8 mouse cellular contexts compared by ENCODE assay signal in the genomic region with DNA sequence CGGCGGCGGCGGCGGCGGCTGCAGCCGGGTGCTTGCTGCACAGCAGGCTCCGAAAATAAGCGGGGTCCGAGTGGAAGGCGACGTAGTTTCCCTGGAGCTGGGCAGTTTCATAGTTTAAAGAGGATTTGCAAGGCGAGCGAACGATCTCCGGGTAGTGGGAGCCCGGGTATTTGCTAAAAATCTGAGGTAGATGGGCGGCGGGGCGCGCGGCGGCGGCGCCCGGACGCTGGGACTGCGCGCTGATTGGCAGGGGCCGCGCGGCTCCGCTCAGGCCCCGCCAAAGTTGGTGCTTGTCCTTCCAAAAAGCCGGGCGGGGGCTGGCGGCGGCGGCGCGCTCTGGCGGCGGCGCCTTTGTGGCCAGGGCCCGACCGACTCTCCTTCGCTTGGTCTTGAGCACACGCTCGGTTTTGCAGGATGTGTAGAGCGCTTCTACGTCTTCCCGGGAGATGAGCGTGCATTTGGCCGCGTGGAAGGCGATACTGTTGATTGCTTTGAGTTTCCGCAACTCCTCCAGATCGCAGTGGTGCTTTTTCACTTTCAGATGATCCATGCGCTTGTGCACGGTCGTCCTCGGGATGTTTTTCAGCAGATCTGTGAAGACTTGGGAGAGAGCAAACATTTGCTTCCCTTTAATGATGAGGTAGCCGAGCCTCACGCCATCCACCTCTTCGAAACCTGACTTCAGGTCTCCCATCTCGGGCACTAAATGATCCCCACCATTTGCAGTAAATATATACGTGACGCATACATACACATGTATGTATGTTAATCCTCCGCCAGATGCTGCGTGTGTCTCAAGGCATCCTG. TPM values are rescaled to one million over a fixed set of nuclear protein-coding genes. Genes with fewer than 3 reads are reported as not detected.
DNase-seq lines count a peak whose midpoint lies in the region; ATAC-seq and TF ChIP-seq lines count a peak whose summit lies in the region.

No protein-coding gene starts in this region.

- no peak for TF ChIP-seq CTCF in midbrain, postnatal 0 days (IDR thresholded peaks at IDR 0.05)
- TF ChIP-seq CTCF in testis, adult 2 months (IDR thresholded peaks at IDR 0.05; ENCODE audit: control insufficient read depth, insufficient read depth, insufficient replicate concordance, low read depth, low read length) = no peak

- peak overlapping the region; percentile 100 for H3K27ac ChIP-seq in embryonic facial prominence, embryonic 11.5 days (replicated peaks; ENCODE audit: low read depth, low read length)
- peak overlapping the region; percentile 100 for H3K27ac ChIP-seq in heart, embryonic 10.5 days
- peak overlapping the region; percentile 92 for H3K27ac ChIP-seq in liver, embryonic 11.5 days (ENCODE audit: low read depth, low read length)
- H3K27ac ChIP-seq in midbrain, postnatal 0 days (ENCODE audit: low read depth, low read length) = peak overlapping the region; percentile 97
- peak overlapping the region; percentile 25 for H3K27ac ChIP-seq in testis, adult 2 months (ENCODE audit: control insufficient read depth, insufficient read depth, low read depth, low read length)

- H3K4me2 ChIP-seq in embryonic facial prominence, embryonic 11.5 days (ENCODE audit: low read depth, low read length) = peak overlapping the region; percentile 84
- H3K4me2 ChIP-seq in liver, embryonic 11.5 days = peak overlapping the region; percentile 96
- H3K4me2 ChIP-seq in midbrain, postnatal 0 days (ENCODE audit: low read depth, low read length, poor library complexity, severe bottlenecking) = peak overlapping the region; percentile 80

- peaks cover 5% of the 10 kb centered on the region for H3K4me1 ChIP-seq in embryonic facial prominence, embryonic 11.5 days (ENCODE audit: control insufficient read depth, insufficient read depth, low read length)
- H3K4me1 ChIP-seq in heart, embryonic 10.5 days = peaks cover 29% of the 10 kb centered on the region
- peaks cover 7% of the 10 kb centered on the region for H3K4me1 ChIP-seq in liver, embryonic 11.5 days (replicated peaks; ENCODE audit: control insufficient read depth, insufficient read depth, low read length)
- peaks cover 12% of the 10 kb centered on the region for H3K4me1 ChIP-seq in midbrain, postnatal 0 days (ENCODE audit: insufficient read depth, low read length)
- peaks cover 4% of the 10 kb centered on the region for H3K4me1 ChIP-seq in testis, adult 2 months (ENCODE audit: control insufficient read depth, insufficient read depth, low read length)

- peak overlapping the region; percentile 99 for H3K4me3 ChIP-seq in embryonic facial prominence, embryonic 11.5 days (ENCODE audit: low read depth, low read length)
- peak overlapping the region; percentile 98 for H3K4me3 ChIP-seq in heart, embryonic 10.5 days
- H3K4me3 ChIP-seq in liver, embryonic 11.5 days (ENCODE audit: low read depth, low read length) = peak overlapping the region; percentile 86
- peak overlapping the region; percentile 86 for H3K4me3 ChIP-seq in midbrain, postnatal 0 days (ENCODE audit: low read depth, low read length)
- H3K4me3 ChIP-seq in testis, adult 2 months (ENCODE audit: control insufficient read depth, low read depth, low read length) = peak overlapping the region; percentile 78

- WGBS in embryonic facial prominence, embryonic 11.5 days = under 1% methylated on average over 69 of the region's 70 CpGs
- WGBS in heart, embryonic 10.5 days = under 1% methylated on average over 70 of the region's 70 CpGs
- WGBS in liver, embryonic 11.5 days = under 1% methylated on average over 70 of the region's 70 CpGs
- under 1% methylated on average over 55 of the region's 70 CpGs for WGBS in midbrain, postnatal 0 days

- H3K36me3 ChIP-seq in embryonic facial prominence, embryonic 11.5 days (replicated peaks; ENCODE audit: control insufficient read depth, insufficient read depth, low read depth, low read length) = no peaks in the 10 kb centered on the region; the same call in 1 of the 2 replicates
- no peaks in the 10 kb centered on the region for H3K36me3 ChIP-seq in heart, embryonic 10.5 days
- H3K36me3 ChIP-seq in liver, embryonic 11.5 days (ENCODE audit: control insufficient read depth, insufficient read depth, low read length) = no peaks in the 10 kb centered on the region
- H3K36me3 ChIP-seq in midbrain, postnatal 0 days (ENCODE audit: insufficient read depth, low read length) = no peaks in the 10 kb centered on the region
- H3K36me3 ChIP-seq in testis, adult 2 months (ENCODE audit: control insufficient read depth, insufficient read depth, low read length) = no peaks in the 10 kb centered on the region

- H3K9me3 ChIP-seq in embryonic facial prominence, embryonic 11.5 days (replicated peaks; ENCODE audit: control insufficient read depth, low read length) = no peaks in the 10 kb centered on the region
- H3K9me3 ChIP-seq in heart, embryonic 10.5 days = no peaks in the 10 kb centered on the region
- no peaks in the 10 kb centered on the region for H3K9me3 ChIP-seq in liver, embryonic 11.5 days (ENCODE audit: control insufficient read depth, low read length)
- H3K9me3 ChIP-seq in midbrain, postnatal 0 days (ENCODE audit: low read length) = no peaks in the 10 kb centered on the region

- no peaks in the 10 kb centered on the region for H3K27me3 ChIP-seq in embryonic facial prominence, embryonic 11.5 days (ENCODE audit: control insufficient read depth, insufficient read depth, low read length)
- no peaks in the 10 kb centered on the region for H3K27me3 ChIP-seq in heart, embryonic 10.5 days (ENCODE audit: insufficient read depth, poor library complexity, severe bottlenecking)
- H3K27me3 ChIP-seq in liver, embryonic 11.5 days (replicated peaks; ENCODE audit: control insufficient read depth, insufficient read depth, low read length) = peaks cover 20% of the 10 kb centered on the region
- no peaks in the 10 kb centered on the region for H3K27me3 ChIP-seq in midbrain, postnatal 0 days (ENCODE audit: insufficient read depth, low read length)
- H3K27me3 ChIP-seq in testis, adult 2 months (ENCODE audit: control insufficient read depth, insufficient read depth, low read length) = no peaks in the 10 kb centered on the region

- DNase-seq in 3134 (ENCODE audit: extremely low read depth, insufficient read length, low spot score) = peak; percentile 89
- DNase-seq in adrenal gland, adult 18-20 months (ENCODE audit: low spot score in 2 of 2) = peak; percentile 66 to 72
- peak; percentile 75 for DNase-seq in embryonic facial prominence, embryonic 11.5 days (ENCODE audit: low spot score)
- peak; percentile 87 for DNase-seq in heart, embryonic 10.5 days (ENCODE audit: low spot score)
- DNase-seq in kidney, adult 9 months = peak; percentile 72
- DNase-seq in liver, embryonic 11.5 days (ENCODE audit: low spot score) = peak; percentile 84
- peak; percentile 86 for DNase-seq in midbrain, postnatal 0 days (ENCODE audit: low spot score)

- no peak for TF ChIP-seq POLR2A in testis, adult 2 months (IDR thresholded peaks at IDR 0.05; ENCODE audit: control insufficient read depth, low read depth, low read length)

- peak overlapping the region; percentile 100 for H3K9ac ChIP-seq in embryonic facial prominence, embryonic 11.5 days (replicated peaks; ENCODE audit: low read length)
- peak overlapping the region; percentile 88 for H3K9ac ChIP-seq in liver, embryonic 11.5 days (ENCODE audit: low read depth, low read length)
- peak overlapping the region; percentile 97 for H3K9ac ChIP-seq in midbrain, postnatal 0 days (replicated peaks; ENCODE audit: low read length, poor library complexity, severe bottlenecking)

- peak; percentile 64; the same call in 1 of the 2 replicates for ATAC-seq in embryonic facial prominence, embryonic 11.5 days (replicated peaks; ENCODE audit: insufficient number of reproducible peaks, low FRiP score, low TSS enrichment, low read depth)
- peak; percentile 89 for ATAC-seq in liver, embryonic 11.5 days (replicated peaks; ENCODE audit: low FRiP score)
- ATAC-seq in midbrain, postnatal 0 days (ENCODE audit: low FRiP score) = peak; percentile 87

RNA-seq across cellular contexts. Expression of a gene that starts 1.0 kb away (rescaled TPM):
- 1 to 10 TPM; 1.6 to 2.0 TPM for total RNA-seq in adrenal gland, adult 18-20 months (2021)
- 15.5 and 16.9 TPM in 2 replicates for polyA plus RNA-seq in embryonic facial prominence, embryonic 11.5 days (2014; fragmentation: Nextera tagmentation; extraction: Ambion mirVana)
- 6.7 and 9.4 TPM in 2 replicates for polyA plus RNA-seq in heart, embryonic 10.5 days (2016; fragmentation: Nextera tagmentation; extraction: Ambion mirVana)
- polyA plus RNA-seq in liver, embryonic 11.5 days (2014; fragmentation: Nextera tagmentation; extraction: Ambion mirVana) = 1.6 and 2.4 TPM in 2 replicates
- total RNA-seq in midbrain, postnatal 0 days (2014; rRNA removed) = 12.1 and 12.4 TPM in 2 replicates
- 3.5 and 4.3 TPM in 2 replicates for polyA plus RNA-seq in midbrain, postnatal 0 days (2015; fragmentation: Nextera tagmentation; extraction: Ambion mirVana)
- polyA plus RNA-seq in testis, adult 2 months (2012; rRNA removed) = 0.06 and 0.23 TPM in 2 replicates

RNA-seq across cellular contexts. Expression of a gene that starts 7.2 kb away (rescaled TPM):
- total RNA-seq in adrenal gland, adult 18-20 months (2021) = 10 to 100 TPM; 41.4 to 44.8 TPM
- polyA plus RNA-seq in embryonic facial prominence, embryonic 11.5 days (2014; fragmentation: Nextera tagmentation; extraction: Ambion mirVana) = 40.8 and 44.3 TPM in 2 replicates
- 39.8 and 54.8 TPM in 2 replicates for polyA plus RNA-seq in heart, embryonic 10.5 days (2016; fragmentation: Nextera tagmentation; extraction: Ambion mirVana)
- polyA plus RNA-seq in liver, embryonic 11.5 days (2014; fragmentation: Nextera tagmentation; extraction: Ambion mirVana) = 34.0 and 39.9 TPM in 2 replicates
- 22.7 and 96.5 TPM in 2 replicates for total RNA-seq in midbrain, postnatal 0 days (2014; rRNA removed)
- 23.9 and 28.9 TPM in 2 replicates for polyA plus RNA-seq in midbrain, postnatal 0 days (2015; fragmentation: Nextera tagmentation; extraction: Ambion mirVana)
- 155 and 165 TPM in 2 replicates for polyA plus RNA-seq in testis, adult 2 months (2012; rRNA removed)

RNA-seq across cellular contexts. Expression of a gene that starts 10.3 kb away (rescaled TPM):
- 1 to 10 TPM; 1.4 to 2.3 TPM for total RNA-seq in adrenal gland, adult 18-20 months (2021)
- 6.6 and 9.2 TPM in 2 replicates for polyA plus RNA-seq in embryonic facial prominence, embryonic 11.5 days (2014; fragmentation: Nextera tagmentation; extraction: Ambion mirVana)
- polyA plus RNA-seq in heart, embryonic 10.5 days (2016; fragmentation: Nextera tagmentation; extraction: Ambion mirVana) = 14.5 and 14.9 TPM in 2 replicates
- 3.4 and 3.9 TPM in 2 replicates for polyA plus RNA-seq in liver, embryonic 11.5 days (2014; fragmentation: Nextera tagmentation; extraction: Ambion mirVana)
- 2.4 and 3.6 TPM in 2 replicates for total RNA-seq in midbrain, postnatal 0 days (2014; rRNA removed)
- 9.7 and 10.3 TPM in 2 replicates for polyA plus RNA-seq in midbrain, postnatal 0 days (2015; fragmentation: Nextera tagmentation; extraction: Ambion mirVana)
- polyA plus RNA-seq in testis, adult 2 months (2012; rRNA removed) = 0.07 and 0.29 TPM in 2 replicates

RNA-seq across cellular contexts. Expression of a gene that starts 51.1 kb away (rescaled TPM):
- not detected for total RNA-seq in adrenal gland, adult 18-20 months (2021)
- polyA plus RNA-seq in embryonic facial prominence, embryonic 11.5 days (2014; fragmentation: Nextera tagmentation; extraction: Ambion mirVana) = not detected in 2 replicates
- polyA plus RNA-seq in heart, embryonic 10.5 days (2016; fragmentation: Nextera tagmentation; extraction: Ambion mirVana) = not detected in 2 replicates
- polyA plus RNA-seq in liver, embryonic 11.5 days (2014; fragmentation: Nextera tagmentation; extraction: Ambion mirVana) = not detected in 2 replicates
- total RNA-seq in midbrain, postnatal 0 days (2014; rRNA removed) = not detected in 2 replicates
- not detected in 2 replicates for polyA plus RNA-seq in midbrain, postnatal 0 days (2015; fragmentation: Nextera tagmentation; extraction: Ambion mirVana)
- 553 and 559 TPM in 2 replicates for polyA plus RNA-seq in testis, adult 2 months (2012; rRNA removed)

Comparison
In these comparisons a context has a peak if more than half of its experiments do, and no peak if none do; other contexts are left out.
1. Peak in every context shown above with its lines: DNase-seq, ATAC-seq, H3K4me3 ChIP-seq and H3K27ac ChIP-seq.
2. H3K27ac ChIP-seq: peak in every context shown above with its lines; median percentile 100 in embryonic facial prominence, embryonic 11.5 days; 100 in heart, embryonic 10.5 days; 97 in midbrain, postnatal 0 days; 92 in liver, embryonic 11.5 days; 25 in testis, adult 2 months.